Mouse (Mus musculus): ENCODE measurements around the gene Olfr3. TPM values are rescaled to one million over a fixed set of nuclear protein-coding genes. Genes with fewer than 3 reads are reported as not detected.

The Olfr3 gene
- polyA plus RNA-seq (2017; shearing (Covaris generic)), result not detected

GRCm38 (mm10) chr2:36816932-36817331 is at the start of gene Olfr3:
Gene Olfr3 (minus strand): TSS chr2:36817032.
- no peak for ATAC-seq

- no peak for ATAC-seq
Measured at GRCm38 (mm10) chr2:36862560-36862959, 45.7 kb upstream of the Olfr3 start, which contains the start of gene Olfr351. Gene Olfr351 (minus strand): TSS chr2:36862660.

DNA sequence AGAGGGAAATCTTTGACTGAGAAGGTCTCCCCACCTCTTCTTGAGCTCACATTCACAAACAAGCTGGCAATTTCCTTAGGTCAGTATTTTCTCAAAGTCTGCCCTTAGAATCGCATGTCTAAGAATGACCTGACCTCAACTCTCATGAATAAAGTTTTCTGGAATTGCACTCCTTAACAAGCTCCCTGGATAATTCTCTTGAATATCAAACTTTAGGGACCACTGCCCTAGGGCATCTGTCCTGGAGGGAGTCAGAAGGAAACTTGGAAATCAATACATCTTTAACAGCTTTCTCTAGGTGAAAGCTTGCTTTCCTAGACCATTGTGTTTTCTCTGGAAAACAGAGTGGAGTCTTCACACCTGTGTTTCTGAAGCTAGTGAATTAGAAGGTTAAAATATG is 29.2 kb upstream of the Olfr3 start, which contains the start of gene Olfr350:
Gene Olfr350, plus strand, starts transcription at position 301 of the 400 bp plus-strand sequence.
- ATAC-seq, result no peak

- no peak for ATAC-seq
Measured at GRCm38 (mm10) chr2:36790238-36790637, 26.6 kb downstream of the Olfr3 start, which contains the start of gene Olfr50. Gene Olfr50 (plus strand): TSS chr2:36790538.

DNA sequence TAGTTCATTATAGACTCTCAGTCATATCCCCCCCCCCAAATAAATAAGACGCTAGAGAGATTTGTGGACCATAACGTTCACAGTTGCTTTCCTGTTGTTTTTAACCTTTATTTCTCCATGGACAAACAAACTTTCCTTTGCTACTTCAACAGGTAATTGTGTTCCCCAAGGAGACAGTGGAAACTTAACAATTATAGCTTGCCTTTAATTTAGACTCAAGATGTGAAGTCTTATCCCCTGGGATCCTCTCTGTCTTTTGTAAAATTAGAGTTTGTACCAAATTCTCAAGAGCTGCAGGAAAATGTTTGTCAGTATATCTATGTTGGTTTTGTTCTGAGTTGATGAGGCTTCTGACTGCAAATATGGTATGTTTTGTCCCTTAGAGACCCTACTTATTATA is 32.9 kb downstream of the Olfr3 start, which contains the start of gene Olfr348:
Gene Olfr348, plus strand, starts transcription at position 301 of the 400 bp plus-strand sequence.
- ATAC-seq, result no peak

Other genes starting within 250 kb of the Olfr3 start
- not detected for gene Olfr345, start 177.0 kb downstream of the Olfr3 start, polyA plus RNA-seq (2017; shearing (Covaris generic))
- under 1 TPM in 1 of 3 experiments, not detected in 2; 0.16 TPM for gene Olfr346, start 131.2 kb downstream of the Olfr3 start, polyA plus RNA-seq (2017; shearing (Covaris generic))
- not detected for gene Olfr347, start 85.1 kb downstream of the Olfr3 start, polyA plus RNA-seq (2017; shearing (Covaris generic))
- not detected for gene Olfr348, start 32.8 kb downstream of the Olfr3 start, polyA plus RNA-seq (2017; shearing (Covaris generic))
- gene Olfr50, start 26.5 kb downstream of the Olfr3 start, polyA plus RNA-seq (2017; shearing (Covaris generic)), result not detected
- not detected for gene Olfr350, start 29.3 kb upstream of the Olfr3 start, polyA plus RNA-seq (2017; shearing (Covaris generic))
- not detected for gene Olfr351, start 45.6 kb upstream of the Olfr3 start, polyA plus RNA-seq (2017; shearing (Covaris generic))
- gene Olfr352, start 51.4 kb upstream of the Olfr3 start, polyA plus RNA-seq (2017; shearing (Covaris generic)), result not detected
- not detected for gene Olfr353, start 75.9 kb upstream of the Olfr3 start, polyA plus RNA-seq (2017; shearing (Covaris generic))
- gene Olfr354, start 88.6 kb upstream of the Olfr3 start, polyA plus RNA-seq (2017; shearing (Covaris generic)), result under 1 TPM; 0.04 to 0.24 (median 0.04) TPM
- gene Olfr355, start 111.9 kb upstream of the Olfr3 start, polyA plus RNA-seq (2017; shearing (Covaris generic)), result not detected
- gene Olfr356, start 120.1 kb upstream of the Olfr3 start, polyA plus RNA-seq (2017; shearing (Covaris generic)), result not detected
- not detected for gene Olfr357, start 176.8 kb upstream of the Olfr3 start, polyA plus RNA-seq (2017; shearing (Covaris generic))
- gene Olfr358, start 192.3 kb upstream of the Olfr3 start, polyA plus RNA-seq (2017; shearing (Covaris generic)), result not detected
- not detected for gene Olfr360, start 248.7 kb upstream of the Olfr3 start, polyA plus RNA-seq (2017; shearing (Covaris generic))

Data from inflammation-experienced regulatory T-cells, adult 6 months (primary cell).